Mouse (Mus musculus): ENCODE data around the gene Trim34b.
"Not testable (repeated sequence)": the region's sequence is repeated elsewhere in the genome, so short reads cannot be mapped to it uniquely, and the experiment has no call there.

- TF ChIP-seq KAT2A (IDR thresholded peaks at IDR 0.05; ENCODE audit: insufficient replicate concordance, low read length); CTCF (conservative IDR thresholded peaks at IDR 0.05 in 1 of 2, IDR thresholded peaks at IDR 0.05 in 1 of 2; ENCODE audit: low read depth in 2 of 2, low read length in 2 of 2); JUND (conservative IDR thresholded peaks at IDR 0.05; ENCODE audit: low read depth, low read length); MEF2A (IDR thresholded peaks at IDR 0.05; ENCODE audit: borderline replicate concordance, low read depth, low read length); ZMIZ1 (IDR thresholded peaks at IDR 0.05; ENCODE audit: low read depth, low read length); USF1 (IDR thresholded peaks at IDR 0.05; ENCODE audit: low read depth, low read length): not testable (repeated sequence)
These were observed at the start of gene Trim34b for GRCm38 (mm10) chr7:104329171-104329570.

All from CH12.LX (cell line).